Mouse (Mus musculus) kidney, adult 11 months (tissue): ENCODE results near the gene Gstm3.

Experiments
- DNase-seq: peaks from one replicate; pipeline ENCODE4 v3.0.0; 2022

Gene Gstm3

GRCm38 (mm10) chr3:107927841-107928240, 41.2 kb downstream of the Gstm3 start:
- DNase-seq = no peak

GRCm38 (mm10) chr3:107925335-107925734, 43.7 kb downstream of the Gstm3 start:
- DNase-seq = no peak

- no peak for DNase-seq
These were observed 48.7 kb downstream of the Gstm3 start for GRCm38 (mm10) chr3:107920348-107920747.

GRCm38 (mm10) chr3:107917783-107918408, 51.2 kb downstream of the Gstm3 start:
- DNase-seq = peak; percentile 28

- DNase-seq = no peak
These were observed 52.0 kb downstream of the Gstm3 start for GRCm38 (mm10) chr3:107917097-107917496.

- no peak for DNase-seq
These were observed 52.4 kb downstream of the Gstm3 start for GRCm38 (mm10) chr3:107916674-107917073.
